Mouse (Mus musculus) cerebellum, adult (tissue): ENCODE measurements around the gene Tceal6.
"Not testable (repeated sequence)": the region's sequence is repeated elsewhere in the genome, so short reads cannot be mapped to it uniquely, and the experiment has no call there.

ENCODE experiments used
- ATAC-seq: cut with Nextera tagmentation; 2 replicates; pipeline ENCODE4 v1.9.2; 2017; ENCODE audit warnings: mild to moderate bottlenecking, moderate library complexity, mixed read lengths; ENCODE audit not compliant: insufficient number of reproducible peaks, low FRiP score, low TSS enrichment

Tceal6 gene

DNA sequence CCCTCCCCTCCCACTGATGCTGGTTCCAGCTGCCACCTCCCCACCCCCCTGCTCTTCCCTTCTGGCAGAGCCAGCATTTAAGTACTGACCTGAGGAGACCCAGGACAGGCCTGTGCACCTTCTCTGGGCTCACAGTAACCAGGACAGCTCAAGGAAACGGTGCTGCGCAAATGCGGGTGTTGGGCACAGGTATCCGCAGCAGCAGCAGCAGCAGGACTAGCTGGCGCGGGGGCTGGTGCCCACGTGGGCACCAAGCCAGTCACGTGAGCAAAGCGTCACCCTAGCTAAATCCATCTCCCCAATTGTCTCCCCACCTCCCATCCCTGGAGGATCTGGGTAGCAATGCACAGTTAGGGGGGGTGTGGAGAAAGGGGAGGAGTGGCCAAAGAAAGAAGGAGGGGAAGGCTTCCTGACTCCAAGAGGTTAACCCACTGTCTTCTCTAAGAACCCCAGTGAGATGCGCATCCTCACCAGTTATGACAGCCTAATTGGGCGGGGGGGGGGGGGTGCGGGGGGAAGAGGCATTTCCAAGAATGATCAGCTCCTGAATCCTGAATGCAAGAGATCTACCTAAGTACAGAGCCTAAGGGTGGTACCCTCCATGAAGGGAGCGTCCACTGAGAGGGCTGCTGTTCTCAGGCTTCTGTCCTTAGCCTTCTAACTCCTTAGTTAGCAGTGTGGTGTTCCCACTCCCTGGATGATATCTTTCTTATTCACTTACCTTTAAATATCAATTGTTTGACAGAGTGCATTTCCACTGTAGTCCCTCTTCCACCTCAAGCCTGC is at the start of gene Tceal6:
Tceal6 (minus strand) TSS at position 252 of the 786 bp plus-strand sequence.
- ATAC-seq = peak; percentile 82

DNA sequence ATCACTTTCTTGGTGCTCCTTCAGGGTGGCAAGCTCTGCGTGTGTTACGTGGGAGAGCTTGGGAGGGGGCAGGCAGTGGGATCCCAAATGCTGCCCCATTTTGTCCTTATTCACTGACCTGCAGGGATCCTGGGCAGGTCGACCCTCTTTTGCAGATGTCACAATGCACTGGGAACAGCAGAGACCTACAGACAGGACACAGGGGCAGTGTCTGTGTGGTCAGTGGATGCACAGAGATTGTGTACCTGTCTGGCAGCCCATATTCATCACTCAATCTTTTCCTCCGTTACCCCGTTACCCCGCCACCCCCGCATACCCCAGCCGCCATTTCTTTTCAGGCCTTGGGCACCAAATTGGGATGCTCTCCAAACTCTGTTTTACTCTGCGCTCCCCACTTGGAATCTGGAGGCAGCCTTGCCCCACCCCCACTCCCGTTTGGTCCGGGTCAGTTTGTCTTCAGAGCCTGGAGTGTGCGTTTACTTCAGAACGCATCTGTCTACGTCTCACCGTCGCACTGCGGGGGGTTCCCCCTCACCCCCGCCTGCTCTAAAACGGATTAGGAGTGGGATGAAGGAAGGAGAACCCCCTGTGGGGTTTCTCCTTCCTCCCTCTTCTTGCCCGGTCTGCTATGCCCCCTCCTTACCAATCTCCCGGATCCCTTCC is 583 bp downstream of the Tceal6 start:
- not testable (repeated sequence) for ATAC-seq

DNA sequence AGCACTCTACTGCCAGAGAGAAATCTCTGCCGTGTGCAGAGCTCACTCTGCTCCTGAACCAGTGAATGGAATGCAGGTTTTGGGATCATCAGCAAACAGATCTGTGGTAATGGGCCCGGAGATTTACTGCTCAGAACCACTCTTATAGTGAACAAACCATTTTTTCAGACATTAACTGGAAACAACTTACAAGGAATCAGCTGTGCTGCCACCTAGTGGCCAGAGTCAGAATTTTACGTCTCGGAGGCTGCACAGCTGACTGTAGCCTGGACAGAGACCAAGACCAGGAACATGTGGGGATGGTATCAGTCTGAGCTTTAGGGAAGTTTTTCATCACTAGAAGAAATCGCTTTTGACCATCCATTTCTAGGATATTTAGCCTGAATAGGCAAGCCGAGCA is 20.6 kb downstream of the Tceal6 start:
- ATAC-seq = not testable (repeated sequence)

DNA sequence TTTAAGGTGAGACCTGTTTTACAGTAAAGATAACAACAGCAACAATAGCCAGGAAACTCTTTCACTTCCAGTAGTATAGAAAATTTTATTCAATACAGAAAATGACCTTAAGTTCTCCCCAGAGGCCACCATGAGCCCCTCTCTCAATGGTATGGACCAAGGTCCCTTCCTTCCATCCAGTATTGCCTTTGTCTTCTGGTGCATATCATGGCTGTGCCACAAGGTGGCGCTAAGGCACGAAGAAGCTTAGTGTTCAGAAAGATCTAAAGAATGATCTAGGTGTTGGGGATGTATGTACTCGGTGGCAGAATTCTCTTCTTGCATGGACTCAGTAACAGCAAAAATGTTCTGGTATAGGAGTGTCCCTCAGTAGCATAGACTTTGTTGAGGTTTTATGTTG is 21.8 kb downstream of the Tceal6 start:
- not testable (repeated sequence) for ATAC-seq

DNA sequence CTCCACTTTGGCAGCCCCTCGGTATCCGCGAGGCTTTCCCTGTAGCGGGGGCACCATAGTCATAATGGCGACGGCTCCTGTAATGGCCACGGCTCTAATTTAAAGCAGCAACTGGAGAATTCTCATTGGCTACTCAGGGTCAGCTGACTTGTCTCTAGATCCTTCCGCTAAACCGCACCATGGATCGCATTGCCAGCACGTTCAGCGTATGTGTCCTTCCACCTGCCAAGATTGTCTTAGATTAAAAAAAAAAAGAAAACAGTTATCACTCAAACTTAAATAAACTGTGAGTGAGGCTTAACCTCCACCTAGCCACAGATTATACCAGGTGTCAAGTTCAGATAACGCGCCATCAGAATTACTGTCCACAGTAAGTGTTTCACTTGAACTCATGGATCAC is 33.0 kb downstream of the Tceal6 start, which contains the start of gene Gm15023:
Gm15023 (minus strand) TSS at position 101 of the 400 bp plus-strand sequence.
- not testable (repeated sequence) for ATAC-seq
